Mouse (Mus musculus): ENCODE results near the gene Slc12a3. TPM values are rescaled to one million over a fixed set of nuclear protein-coding genes. Genes with fewer than 3 reads are reported as not detected.

Gene Slc12a3
- polyA plus RNA-seq, 1 experiment from 2014 or later = 0.05 TPM

DNA sequence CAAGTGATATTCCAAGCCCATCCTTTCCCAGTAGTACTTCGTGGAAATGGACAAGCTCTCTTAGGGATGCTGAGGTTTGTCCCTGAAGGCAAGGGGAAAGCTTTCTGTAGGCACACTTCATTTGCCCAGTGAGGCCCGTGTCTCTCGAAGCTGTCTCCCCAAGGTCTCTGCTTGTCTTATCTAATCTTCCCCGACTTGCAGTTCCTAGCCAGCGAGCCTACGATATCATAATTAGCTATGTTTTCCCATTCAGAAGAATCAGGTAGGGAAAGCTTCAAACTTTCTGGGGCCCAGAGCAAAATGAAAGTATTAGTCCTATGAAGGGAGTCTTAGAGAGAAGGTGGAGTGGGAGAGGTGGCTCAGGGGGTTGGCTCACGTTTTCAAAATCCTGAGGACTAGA lies 55.2 kb downstream of the Slc12a3 start:
- no peaks in the 10 kb centered on the region for H3K9me3 ChIP-seq (ENCODE audit: control insufficient read depth, low read length)
- ATAC-seq (replicated peaks; ENCODE audit: low FRiP score, low TSS enrichment, low read depth) = no peak
- H3K9ac ChIP-seq (ENCODE audit: low read length) = no peak overlapping the region
- H3K27ac ChIP-seq (ENCODE audit: low read depth) = no peak overlapping the region
- DNase-seq (ENCODE audit: low spot score) = no peak
- H3K4me3 ChIP-seq (ENCODE audit: low read depth, low read length) = no peak overlapping the region
- 84% methylated on average over 7 of the region's 7 CpGs for WGBS
- H3K36me3 ChIP-seq (ENCODE audit: control insufficient read depth, insufficient read depth, low read length) = peaks cover 2% of the 10 kb centered on the region; the same call in 1 of the 2 replicates
- no peaks in the 10 kb centered on the region for H3K27me3 ChIP-seq (replicated peaks; ENCODE audit: control insufficient read depth, insufficient read depth, low read length)
- H3K4me1 ChIP-seq (replicated peaks; ENCODE audit: control insufficient read depth, insufficient read depth, low read length) = peaks cover 4% of the 10 kb centered on the region
- no peak overlapping the region for H3K4me2 ChIP-seq (ENCODE audit: low read length)

- peak overlapping the region; percentile 74 for H3K4me2 ChIP-seq (ENCODE audit: low read length)
- peak overlapping the region; percentile 80 for H3K9ac ChIP-seq (ENCODE audit: low read length)
- H3K36me3 ChIP-seq (ENCODE audit: control insufficient read depth, insufficient read depth, low read length) = peaks cover 17% of the 10 kb centered on the region
- peak overlapping the region; percentile 48 for H3K27ac ChIP-seq (ENCODE audit: low read depth)
- DNase-seq (ENCODE audit: low spot score) (peak; percentile 60), ATAC-seq (replicated peaks; ENCODE audit: low FRiP score, low TSS enrichment, low read depth) (peak; percentile 34; the same call in 1 of the 2 replicates)
- H3K4me1 ChIP-seq (replicated peaks; ENCODE audit: control insufficient read depth, insufficient read depth, low read length) = peaks cover 4% of the 10 kb centered on the region
- H3K4me3 ChIP-seq (ENCODE audit: low read depth, low read length) = peak overlapping the region; percentile 68
- WGBS = 25% methylated on average over 20 of the region's 20 CpGs
- no peaks in the 10 kb centered on the region for H3K9me3 ChIP-seq (ENCODE audit: control insufficient read depth, low read length)
- no peaks in the 10 kb centered on the region for H3K27me3 ChIP-seq (replicated peaks; ENCODE audit: control insufficient read depth, insufficient read depth, low read length)
Measured at GRCm38 (mm10) chr8:94385506-94386213, 56.7 kb downstream of the Slc12a3 start.

- DNase-seq (ENCODE audit: low spot score) (peak; percentile 96), ATAC-seq (replicated peaks; ENCODE audit: low FRiP score, low TSS enrichment, low read depth) (peak; percentile 99)
- Histone ChIP-seq H3K9me3 (ENCODE audit: control insufficient read depth, low read length) (no peaks in the 10 kb centered on the region), H3K36me3 (ENCODE audit: control insufficient read depth, insufficient read depth, low read length) (peaks cover 24% of the 10 kb centered on the region), H3K9ac (ENCODE audit: low read length) (peak within 1 kb of the TSS; percentile 80), H3K27me3 (replicated peaks; ENCODE audit: control insufficient read depth, insufficient read depth, low read length) (no peaks in the 10 kb centered on the region), H3K4me2 (ENCODE audit: low read length) (peak within 1 kb of the TSS; percentile 74), H3K27ac (ENCODE audit: low read depth) (peak within 1 kb of the TSS; percentile 69), H3K4me3 (ENCODE audit: low read depth, low read length) (peak within 1 kb of the TSS; percentile 68), H3K4me1 (replicated peaks; ENCODE audit: control insufficient read depth, insufficient read depth, low read length) (peaks cover 4% of the 10 kb centered on the region)
- WGBS = under 1% methylated on average over 65 of the region's 65 CpGs
Measured at GRCm38 (mm10) chr8:94386214-94387026, 57.4 kb downstream of the Slc12a3 start, which contains the start of gene Herpud1. TSS of gene Herpud1 (plus strand) at chr8:94386438.

DNA sequence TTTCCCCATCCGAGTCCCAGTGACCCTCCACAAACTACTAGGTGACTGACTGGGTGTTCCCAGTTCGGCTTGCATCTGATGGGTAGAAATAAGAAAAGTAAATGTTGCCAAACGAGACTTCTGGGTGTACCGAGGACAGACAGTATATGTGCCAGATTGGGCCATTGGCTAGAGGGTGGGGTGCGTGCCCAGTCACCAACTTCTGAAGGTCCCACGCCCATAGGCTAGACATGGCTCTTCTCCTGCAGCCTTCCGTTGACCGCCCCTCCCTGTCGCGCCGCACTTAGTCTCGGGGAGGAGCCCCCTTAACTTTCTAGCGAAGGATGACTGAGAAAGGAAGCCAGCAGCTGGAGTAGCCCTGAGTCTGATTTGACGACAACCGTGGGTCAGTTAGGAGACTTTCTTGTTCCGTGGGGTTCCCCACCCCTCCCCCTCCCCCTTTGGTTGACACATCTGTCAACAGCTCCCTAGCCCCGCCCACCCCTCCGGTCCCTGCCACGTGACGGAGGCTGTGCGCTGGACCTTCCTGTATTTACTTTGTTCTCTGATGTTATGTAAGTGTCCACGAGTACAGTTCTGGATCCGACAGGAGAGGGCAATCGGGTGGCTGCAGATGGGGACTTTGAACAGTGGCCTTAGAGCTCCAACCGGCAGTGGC lies 58.2 kb downstream of the Slc12a3 start:
- WGBS = under 1% methylated on average over 25 of the region's 25 CpGs
- peak; percentile 87 for DNase-seq (ENCODE audit: low spot score)

DNA sequence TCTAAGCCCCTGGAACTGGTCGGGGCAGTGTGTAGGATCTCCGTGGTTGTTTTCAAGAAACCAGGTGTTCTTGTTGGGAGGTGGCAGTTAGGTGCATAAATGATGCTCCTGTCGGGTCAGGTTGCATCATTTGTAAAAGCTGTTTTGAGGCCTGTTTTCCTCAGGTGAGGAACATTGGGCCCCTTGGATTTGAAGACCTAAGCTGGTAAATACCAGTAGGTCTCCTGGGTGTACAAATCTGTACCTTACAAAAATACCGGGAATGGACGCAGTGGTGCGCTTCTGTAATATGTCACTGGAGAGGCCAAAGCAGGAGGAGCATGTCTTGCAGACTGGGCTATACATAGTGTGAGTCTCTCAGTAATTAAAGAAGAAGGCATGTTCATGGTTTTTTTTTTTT lies 58.8 kb downstream of the Slc12a3 start:
- ATAC-seq (replicated peaks; ENCODE audit: low FRiP score, low TSS enrichment, low read depth) = no peak; the same call in 1 of the 2 replicates
- H3K27ac ChIP-seq (ENCODE audit: low read depth) = peak overlapping the region; percentile 51

More for the DNA sequence above, 58.2 kb downstream of the Slc12a3 start:
- peak; percentile 48 for ATAC-seq (replicated peaks; ENCODE audit: low FRiP score, low TSS enrichment, low read depth)
- peak overlapping the region; percentile 68 for H3K4me3 ChIP-seq (ENCODE audit: low read depth, low read length)
- H3K36me3 ChIP-seq (ENCODE audit: control insufficient read depth, insufficient read depth, low read length) = peaks cover 32% of the 10 kb centered on the region
- H3K9ac ChIP-seq (ENCODE audit: low read length) = peak overlapping the region; percentile 80
- no peaks in the 10 kb centered on the region for H3K27me3 ChIP-seq (replicated peaks; ENCODE audit: control insufficient read depth, insufficient read depth, low read length)
- peaks cover 4% of the 10 kb centered on the region for H3K4me1 ChIP-seq (replicated peaks; ENCODE audit: control insufficient read depth, insufficient read depth, low read length)
- no peaks in the 10 kb centered on the region for H3K9me3 ChIP-seq (ENCODE audit: control insufficient read depth, low read length)
- H3K27ac ChIP-seq (ENCODE audit: low read depth) = peak overlapping the region; percentile 69
- H3K4me2 ChIP-seq (ENCODE audit: low read length) = peak overlapping the region; percentile 74

DNA sequence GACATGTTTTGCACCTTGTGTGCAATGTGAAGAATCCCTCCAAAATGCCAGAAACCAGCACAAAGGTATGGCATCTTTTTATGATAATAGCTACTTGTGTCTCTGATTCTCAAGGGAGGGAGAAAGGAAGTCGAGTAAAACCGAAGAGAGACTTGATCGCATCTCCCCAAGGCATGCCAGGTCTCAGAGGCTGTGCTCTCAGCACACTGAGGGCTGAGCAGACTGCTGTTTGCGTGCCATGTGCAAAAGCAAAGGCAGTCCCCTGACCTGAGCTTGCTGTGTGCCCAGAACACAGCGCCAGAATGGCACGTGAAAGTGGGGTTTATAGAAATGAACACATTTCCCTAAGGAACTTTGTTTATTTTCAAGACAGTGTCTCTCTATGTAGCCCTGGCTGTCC lies 60.5 kb downstream of the Slc12a3 start:
- no peak for DNase-seq (ENCODE audit: low spot score)
- Histone ChIP-seq H3K4me3 (ENCODE audit: low read depth, low read length) (no peak overlapping the region), H3K4me1 (replicated peaks; ENCODE audit: control insufficient read depth, insufficient read depth, low read length) (peaks cover 4% of the 10 kb centered on the region), H3K27ac (ENCODE audit: low read depth) (no peak overlapping the region), H3K36me3 (ENCODE audit: control insufficient read depth, insufficient read depth, low read length) (peaks cover 54% of the 10 kb centered on the region), H3K9me3 (ENCODE audit: control insufficient read depth, low read length) (no peaks in the 10 kb centered on the region), H3K4me2 (ENCODE audit: low read length) (no peak overlapping the region), H3K9ac (ENCODE audit: low read length) (no peak overlapping the region), H3K27me3 (replicated peaks; ENCODE audit: control insufficient read depth, insufficient read depth, low read length) (no peaks in the 10 kb centered on the region)
- WGBS = 94% methylated on average over 6 of the region's 6 CpGs
- ATAC-seq (replicated peaks; ENCODE audit: low FRiP score, low TSS enrichment, low read depth) = no peak

More for the DNA sequence above, 58.8 kb downstream of the Slc12a3 start:
- peak overlapping the region; percentile 74 for H3K4me2 ChIP-seq (ENCODE audit: low read length)
- no peaks in the 10 kb centered on the region for H3K9me3 ChIP-seq (ENCODE audit: control insufficient read depth, low read length)
- H3K4me1 ChIP-seq (replicated peaks; ENCODE audit: control insufficient read depth, insufficient read depth, low read length) = peaks cover 4% of the 10 kb centered on the region
- peak overlapping the region; percentile 68 for H3K4me3 ChIP-seq (ENCODE audit: low read depth, low read length)
- peak overlapping the region; percentile 80 for H3K9ac ChIP-seq (ENCODE audit: low read length)
- DNase-seq (ENCODE audit: low spot score) = no peak
- H3K27me3 ChIP-seq (replicated peaks; ENCODE audit: control insufficient read depth, insufficient read depth, low read length) = no peaks in the 10 kb centered on the region
- WGBS = 24% methylated on average over 6 of the region's 6 CpGs
- peaks cover 38% of the 10 kb centered on the region for H3K36me3 ChIP-seq (ENCODE audit: control insufficient read depth, insufficient read depth, low read length)

DNA sequence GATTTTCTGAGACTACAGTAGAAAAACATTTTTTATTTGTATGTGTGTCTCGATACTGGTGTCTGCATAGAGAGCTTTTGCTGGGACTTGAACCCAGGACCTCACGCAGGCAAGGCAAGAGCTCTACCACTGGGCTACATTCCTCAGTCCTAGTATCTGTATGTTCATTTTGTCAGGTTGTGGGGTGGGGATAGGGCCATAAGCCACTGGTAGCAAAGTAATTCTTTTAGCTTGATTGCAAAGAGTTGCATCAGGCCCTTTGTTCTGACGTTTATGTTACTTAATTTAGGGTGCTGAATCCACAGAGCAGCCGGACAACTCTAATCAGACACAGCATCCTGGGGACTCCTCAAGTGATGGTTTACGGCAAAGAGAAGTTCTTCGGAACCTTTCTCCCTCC lies 61.4 kb downstream of the Slc12a3 start:
- Histone ChIP-seq H3K27me3 (replicated peaks; ENCODE audit: control insufficient read depth, insufficient read depth, low read length) (no peaks in the 10 kb centered on the region), H3K4me3 (ENCODE audit: low read depth, low read length) (no peak overlapping the region), H3K27ac (ENCODE audit: low read depth) (no peak overlapping the region), H3K9ac (ENCODE audit: low read length) (no peak overlapping the region), H3K9me3 (ENCODE audit: control insufficient read depth, low read length) (no peaks in the 10 kb centered on the region), H3K36me3 (ENCODE audit: control insufficient read depth, insufficient read depth, low read length) (peaks cover 63% of the 10 kb centered on the region), H3K4me2 (ENCODE audit: low read length) (no peak overlapping the region), H3K4me1 (replicated peaks; ENCODE audit: control insufficient read depth, insufficient read depth, low read length) (peaks cover 4% of the 10 kb centered on the region)
- 94% methylated on average over 6 of the region's 6 CpGs for WGBS
- no peak for ATAC-seq (replicated peaks; ENCODE audit: low FRiP score, low TSS enrichment, low read depth)
- no peak for DNase-seq (ENCODE audit: low spot score)

- Histone ChIP-seq H3K4me2 (ENCODE audit: low read length) (no peak overlapping the region), H3K27ac (ENCODE audit: low read depth) (no peak overlapping the region), H3K4me1 (replicated peaks; ENCODE audit: control insufficient read depth, insufficient read depth, low read length) (peaks cover 4% of the 10 kb centered on the region), H3K9ac (ENCODE audit: low read length) (no peak overlapping the region), H3K9me3 (ENCODE audit: control insufficient read depth, low read length) (no peaks in the 10 kb centered on the region), H3K36me3 (ENCODE audit: control insufficient read depth, insufficient read depth, low read length) (peaks cover 67% of the 10 kb centered on the region), H3K4me3 (ENCODE audit: low read depth, low read length) (no peak overlapping the region), H3K27me3 (replicated peaks; ENCODE audit: control insufficient read depth, insufficient read depth, low read length) (no peaks in the 10 kb centered on the region)
- WGBS = 93% methylated on average over 8 of the region's 8 CpGs
- DNase-seq (ENCODE audit: low spot score) (no peak), ATAC-seq (replicated peaks; ENCODE audit: low FRiP score, low TSS enrichment, low read depth) (no peak)
Measured at GRCm38 (mm10) chr8:94390910-94391309, 61.9 kb downstream of the Slc12a3 start.

Data from intestine, embryonic 14.5 days (tissue).